Mouse (Mus musculus) CH12.LX (cell line): ENCODE data around the gene Agtpbp1.

ENCODE experiments used
- EP300 ChIP-seq: IDR thresholded peaks from 2 replicates; pipeline ENCODE4 v1.6.1; 2011; ENCODE audit warnings: low read length, improper control_type of control experiment
- KAT2A ChIP-seq: IDR thresholded peaks from 2 replicates; pipeline ENCODE4 v1.6.1; 2012; ENCODE audit warnings: low read length, improper control_type of control experiment, inconsistent platforms; ENCODE audit not compliant: insufficient replicate concordance
- NRF1 ChIP-seq: IDR thresholded peaks from 2 replicates; pipeline ENCODE4 v1.6.1; 2014; ENCODE audit warnings: low read depth, mild to moderate bottlenecking, inconsistent platforms, low read length, improper control_type of control experiment, moderate library complexity

DNA sequence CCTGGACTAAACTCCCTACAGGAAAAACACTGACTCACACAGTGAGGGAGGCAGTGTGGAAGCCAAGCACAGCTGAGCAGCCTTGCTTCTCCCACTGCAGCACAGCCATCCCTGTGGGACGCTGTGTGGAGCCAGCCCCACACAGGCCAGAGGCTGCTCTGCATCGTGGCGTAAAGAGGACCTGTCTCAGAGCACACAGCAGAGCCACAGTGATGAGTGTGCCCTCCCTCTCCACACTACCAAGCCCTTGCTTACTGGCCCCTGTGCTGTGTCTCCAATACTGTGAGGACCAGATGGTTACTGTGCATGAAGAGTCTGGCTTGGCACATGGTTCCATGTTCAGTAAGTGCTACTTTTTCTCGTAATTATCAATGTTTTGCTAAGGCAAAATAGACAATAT lies 79.2 kb downstream of the Agtpbp1 start:
- TF ChIP-seq NRF1 (no peak), EP300 (no peak), KAT2A (no peak)
